In genomic region chr3:5811071-5811590, GRCm38 (mm10) we compare ENCODE assay signal across 22 mouse cellular contexts.
DNase-seq lines count a peak whose midpoint lies in the region; ATAC-seq and TF ChIP-seq lines count a peak whose summit lies in the region.
"Had no signal": no experiment of that assay in that cellular context is flagged by ENCODE, and none has a peak within 500 bp of the region (broad histone marks: within the 10 kb centered on the region; RNA-seq: fewer than 3 reads in every experiment).

No protein-coding gene starts in this region.

- no peak overlapping the region for H3K4me2 ChIP-seq in embryonic facial prominence, embryonic 14.5 days (ENCODE audit: low read depth, low read length)
- H3K4me2 ChIP-seq in midbrain, postnatal 0 days (ENCODE audit: low read depth, low read length, poor library complexity, severe bottlenecking), result no peak overlapping the region
- H3K4me2 ChIP-seq: forebrain, embryonic 13.5 days; heart, embryonic 15.5 days; hindbrain, embryonic 14.5 days; limb, embryonic 12.5 days; liver, embryonic 13.5 days; lung, embryonic 15.5 days; midbrain, embryonic 11.5 days had no signal

- WGBS in embryonic facial prominence, embryonic 14.5 days, result 60% methylated on average over 3 of the region's 3 CpGs
- 93% methylated on average over 3 of the region's 3 CpGs for WGBS in embryonic facial prominence, embryonic 10.5 days
- 55% methylated on average over 3 of the region's 3 CpGs for WGBS in midbrain, postnatal 0 days

- no peak overlapping the region for H3K27ac ChIP-seq in embryonic facial prominence, embryonic 14.5 days (replicated peaks; ENCODE audit: low read depth, low read length)
- no peak overlapping the region for H3K27ac ChIP-seq in embryonic facial prominence, embryonic 10.5 days (replicated peaks)
- H3K27ac ChIP-seq in midbrain, postnatal 0 days (ENCODE audit: low read depth, low read length), result no peak overlapping the region
- H3K27ac ChIP-seq: forebrain, embryonic 13.5 days; heart, embryonic 15.5 days; hindbrain, embryonic 14.5 days; limb, embryonic 12.5 days; liver, embryonic 13.5 days; lung, embryonic 15.5 days; macrophage had no signal

- no peak for TF ChIP-seq CTCF in midbrain, postnatal 0 days (IDR thresholded peaks at IDR 0.05)

- H3K4me1 ChIP-seq in embryonic facial prominence, embryonic 14.5 days (ENCODE audit: control insufficient read depth, insufficient read depth, low read length), result no peaks in the 10 kb centered on the region
- no peaks in the 10 kb centered on the region for H3K4me1 ChIP-seq in embryonic facial prominence, embryonic 10.5 days
- no peaks in the 10 kb centered on the region for H3K4me1 ChIP-seq in midbrain, postnatal 0 days (ENCODE audit: insufficient read depth, low read length)
- H3K4me1 ChIP-seq: forebrain, embryonic 13.5 days; heart, embryonic 15.5 days; limb, embryonic 12.5 days; liver, embryonic 13.5 days; lung, embryonic 15.5 days had no signal

- H3K36me3 ChIP-seq in embryonic facial prominence, embryonic 14.5 days (ENCODE audit: control insufficient read depth, insufficient read depth, low read length), result no peaks in the 10 kb centered on the region
- no peaks in the 10 kb centered on the region for H3K36me3 ChIP-seq in embryonic facial prominence, embryonic 10.5 days (replicated peaks)
- H3K36me3 ChIP-seq in midbrain, postnatal 0 days (ENCODE audit: insufficient read depth, low read length), result no peaks in the 10 kb centered on the region
- H3K36me3 ChIP-seq: heart, embryonic 15.5 days; limb, embryonic 12.5 days; liver, embryonic 13.5 days; lung, embryonic 15.5 days had no signal

- ATAC-seq in embryonic facial prominence, embryonic 14.5 days (ENCODE audit: low read depth), result no peak
- no peak for ATAC-seq in midbrain, postnatal 0 days (ENCODE audit: low FRiP score)
- ATAC-seq: forebrain, embryonic 13.5 days; inflammation-experienced regulatory T-cells, adult 6 months had no signal

- no peak overlapping the region for H3K4me3 ChIP-seq in embryonic facial prominence, embryonic 14.5 days (ENCODE audit: low read depth, low read length)
- H3K4me3 ChIP-seq in embryonic facial prominence, embryonic 10.5 days, result no peak overlapping the region
- no peak overlapping the region for H3K4me3 ChIP-seq in midbrain, postnatal 0 days (ENCODE audit: low read depth, low read length)
- H3K4me3 ChIP-seq: forebrain, embryonic 13.5 days; heart, embryonic 15.5 days; limb, embryonic 12.5 days; liver, embryonic 13.5 days; lung, embryonic 15.5 days had no signal

- no peaks in the 10 kb centered on the region for H3K27me3 ChIP-seq in embryonic facial prominence, embryonic 14.5 days (replicated peaks; ENCODE audit: control insufficient read depth, insufficient read depth, low read length)
- no peaks in the 10 kb centered on the region for H3K27me3 ChIP-seq in embryonic facial prominence, embryonic 10.5 days (replicated peaks; ENCODE audit: low read depth, poor library complexity, severe bottlenecking)
- no peaks in the 10 kb centered on the region for H3K27me3 ChIP-seq in midbrain, postnatal 0 days (ENCODE audit: insufficient read depth, low read length)
- H3K27me3 ChIP-seq: forebrain, embryonic 13.5 days; heart, embryonic 15.5 days; limb, embryonic 12.5 days; liver, embryonic 13.5 days; lung, embryonic 15.5 days had no signal

- DNase-seq in embryonic facial prominence, embryonic 14.5 days (ENCODE audit: low spot score), result peak; percentile 12
- DNase-seq in embryonic facial prominence, embryonic 10.5 days (ENCODE audit: low spot score), result no peak
- DNase-seq in Muller cell, postnatal 12 days (ENCODE audit: inconsistent ontology term), result peak; percentile 97
- DNase-seq in adrenal gland, adult 2 months, result peak; percentile 75
- peak; percentile 81 for DNase-seq in fibroblast of lung, adult 2 months (ENCODE audit: low read depth)
- DNase-seq in ovary, adult 18-20 months (ENCODE audit: low spot score), result no peak
- DNase-seq in midbrain, postnatal 0 days (ENCODE audit: low spot score), result no peak
- DNase-seq: cerebellum, adult 11-12 months; cerebellum, postnatal 36 days; heart, postnatal 36 days; kidney, adult 8-10 months; kidney, postnatal 10 days; layer of hippocampus, postnatal 36 days; liver, embryonic 13.5 days had no signal

- H3K9me3 ChIP-seq in embryonic facial prominence, embryonic 14.5 days (ENCODE audit: control insufficient read depth, low read length), result no peaks in the 10 kb centered on the region
- no peaks in the 10 kb centered on the region for H3K9me3 ChIP-seq in embryonic facial prominence, embryonic 10.5 days
- H3K9me3 ChIP-seq in midbrain, postnatal 0 days (ENCODE audit: low read length), result no peaks in the 10 kb centered on the region
- H3K9me3 ChIP-seq: forebrain, embryonic 13.5 days; heart, embryonic 15.5 days; limb, embryonic 12.5 days; liver, embryonic 13.5 days; lung, embryonic 15.5 days had no signal

- H3K9ac ChIP-seq in embryonic facial prominence, embryonic 14.5 days (ENCODE audit: low read depth, low read length), result no peak overlapping the region
- no peak overlapping the region for H3K9ac ChIP-seq in midbrain, postnatal 0 days (replicated peaks; ENCODE audit: low read length, poor library complexity, severe bottlenecking)
- H3K9ac ChIP-seq: forebrain, embryonic 13.5 days; heart, embryonic 15.5 days; hindbrain, embryonic 14.5 days; limb, embryonic 12.5 days; liver, embryonic 13.5 days; lung, embryonic 15.5 days had no signal

Comparison
In these comparisons a context has a peak if more than half of its experiments do, and no peak if none do; other contexts are left out.
1. DNase-seq: peak in embryonic facial prominence, embryonic 14.5 days (single experiment), Muller cell, postnatal 12 days (single experiment), adrenal gland, adult 2 months (single experiment) and fibroblast of lung, adult 2 months (single experiment); none in embryonic facial prominence, embryonic 10.5 days (single experiment), ovary, adult 18-20 months (single experiment) and midbrain, postnatal 0 days (single experiment).